Mouse (Mus musculus) stomach, postnatal 0 days (tissue): ENCODE data around the gene Setd4.

Source experiments
- CTCF ChIP-seq: IDR thresholded peaks from 2 replicates; pipeline ENCODE4 v1.5.1; 2016; ENCODE audit warnings: antibody characterized with exemption, low read depth, mild to moderate bottlenecking, moderate library complexity
- EP300 ChIP-seq: optimal IDR thresholded peaks from 2 replicates; pipeline ENCODE3; 2016; ENCODE audit warnings: antibody characterized with exemption

DNA sequence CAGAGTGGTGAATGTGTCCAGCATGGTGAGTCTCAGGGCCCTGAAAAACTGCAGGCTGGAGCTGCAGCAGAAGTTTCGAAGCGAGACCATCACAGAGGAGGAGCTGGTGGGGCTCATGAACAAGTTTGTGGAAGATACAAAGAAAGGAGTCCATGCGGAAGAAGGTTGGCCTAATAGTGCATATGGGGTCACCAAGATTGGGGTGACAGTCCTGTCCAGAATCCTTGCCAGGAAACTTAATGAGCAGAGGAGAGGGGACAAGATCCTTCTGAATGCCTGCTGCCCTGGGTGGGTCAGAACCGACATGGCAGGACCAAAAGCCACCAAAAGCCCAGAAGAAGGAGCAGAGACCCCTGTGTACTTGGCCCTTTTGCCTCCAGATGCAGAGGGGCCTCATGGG, 5.9 kb upstream of the Setd4 start:
- TF ChIP-seq CTCF: no peak
- no peak for TF ChIP-seq EP300
